Mouse (Mus musculus) frontal cortex, adult 2 months (tissue): ENCODE measurements around the gene Enox1. TPM values are rescaled to one million over a fixed set of nuclear protein-coding genes. Genes with fewer than 3 reads are reported as not detected.
"Not testable (repeated sequence)": the region's sequence is repeated elsewhere in the genome, so short reads cannot be mapped to it uniquely, and the experiment has no call there.

Experiments used
- DNase-seq, 2 experiments: peaks; one replicate each; pipeline ENCODE4 v3.0.0; 2022; ENCODE audit warnings: low spot score in 1 of 2; ENCODE audit errors: extremely low spot score in 1 of 2
- polyA plus RNA-seq: library from polyadenylated mRNA; depleted of rRNA; stranded (reverse); fragments of >200 nt; gene quantifications from 2 replicates; pipeline ENCODE4 v1.2.3, GENCODE M21; 2012; rRNA removed

Gene Enox1
- polyA plus RNA-seq = 18.7 and 23.8 TPM in 2 replicates

DNA sequence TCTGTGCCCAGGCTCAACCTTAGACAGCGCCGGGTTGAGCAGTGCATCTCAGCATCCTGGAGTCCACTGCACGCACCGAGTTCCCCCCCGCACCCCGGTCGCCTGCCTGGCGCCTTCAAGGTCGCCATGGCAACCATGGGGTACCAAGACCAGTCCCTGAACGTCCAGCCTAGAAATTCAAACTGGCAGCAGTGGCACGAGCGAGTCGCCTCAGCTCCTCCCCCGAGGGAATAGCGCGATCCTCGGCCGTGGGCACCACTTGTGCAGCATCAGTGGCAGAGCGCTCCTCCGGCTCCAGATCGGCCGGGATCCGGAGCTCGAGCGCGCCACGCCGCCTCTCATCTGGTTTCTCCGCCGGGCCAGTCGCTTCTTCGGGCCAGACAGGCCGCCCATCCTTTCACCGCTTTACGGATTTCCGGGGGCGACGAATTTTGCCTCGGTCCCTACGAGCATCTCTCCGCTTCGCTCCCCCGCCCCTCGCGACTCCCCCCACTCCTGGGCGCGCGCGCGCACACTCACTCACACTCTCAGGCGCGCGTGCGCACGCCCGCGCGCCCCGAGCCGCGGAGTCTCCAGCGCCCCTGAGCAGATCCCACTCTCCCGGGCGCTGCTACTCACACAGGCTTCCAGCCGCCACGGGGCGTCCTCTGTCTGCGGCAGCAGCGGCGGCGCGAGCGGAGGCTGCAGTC lies at the start of gene Enox1:
Enox1 (plus strand) TSS at position 542 of the 689 bp plus-strand sequence.
- peak; percentile 63 to 80 for DNase-seq

DNA sequence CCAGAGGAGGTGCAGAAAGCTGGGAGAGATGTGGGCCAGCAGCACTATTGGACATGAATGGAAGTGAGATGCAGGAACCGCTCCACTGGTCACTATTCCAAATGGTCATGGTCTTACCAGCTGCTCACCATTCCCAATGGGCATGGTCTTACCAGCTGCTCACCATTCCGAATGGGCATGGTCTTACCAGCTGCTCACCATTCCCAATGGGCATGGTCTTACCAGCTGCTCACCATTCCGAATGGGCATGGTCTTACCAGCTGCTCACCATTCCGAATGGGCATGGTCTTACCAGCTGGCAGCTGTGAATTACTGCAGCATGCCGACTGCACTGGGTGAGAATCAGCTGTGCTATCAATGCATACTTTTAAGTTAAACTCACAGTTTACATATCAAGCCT lies 45.9 kb upstream of the Enox1 start:
- not testable (repeated sequence) for DNase-seq

DNA sequence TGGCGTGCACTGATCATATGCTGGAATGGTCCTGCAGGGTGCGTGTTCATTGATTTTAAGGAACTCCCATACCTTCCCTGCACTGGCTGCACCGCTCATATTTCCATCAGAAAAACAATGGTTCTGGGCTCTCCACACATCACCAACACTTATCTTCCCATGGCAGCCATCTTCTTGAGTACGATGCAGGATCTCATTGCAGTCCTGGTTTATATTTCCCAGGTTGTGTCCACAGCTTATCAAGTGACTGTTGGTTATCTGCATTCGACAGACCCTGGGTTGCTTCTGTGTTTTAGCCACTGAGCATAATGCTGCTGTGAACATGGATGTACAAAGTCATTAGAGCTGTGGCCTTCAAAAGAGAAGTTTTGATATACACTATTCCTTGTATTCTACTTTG lies 26.0 kb upstream of the Enox1 start:
- DNase-seq = no peak

DNA sequence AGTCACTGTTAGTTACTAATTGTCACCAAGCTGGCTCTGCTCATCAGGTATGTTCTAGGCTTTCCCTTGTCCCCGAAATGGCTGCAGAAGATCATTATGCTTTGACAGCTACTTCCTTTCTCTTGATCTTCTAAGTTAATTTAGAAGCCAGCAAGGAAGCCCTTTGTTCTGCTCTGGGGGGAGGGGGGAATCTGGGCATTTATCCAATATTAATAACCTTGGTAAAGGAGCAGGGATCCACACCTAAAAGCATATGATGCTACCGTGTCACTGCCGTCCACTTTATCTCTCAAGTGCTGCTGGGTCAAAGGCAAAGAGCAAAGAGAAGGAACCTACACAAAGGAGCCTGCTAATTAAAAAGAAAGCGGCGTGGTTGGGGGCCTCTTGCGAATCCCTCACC lies 19.6 kb upstream of the Enox1 start:
- no peak for DNase-seq

DNA sequence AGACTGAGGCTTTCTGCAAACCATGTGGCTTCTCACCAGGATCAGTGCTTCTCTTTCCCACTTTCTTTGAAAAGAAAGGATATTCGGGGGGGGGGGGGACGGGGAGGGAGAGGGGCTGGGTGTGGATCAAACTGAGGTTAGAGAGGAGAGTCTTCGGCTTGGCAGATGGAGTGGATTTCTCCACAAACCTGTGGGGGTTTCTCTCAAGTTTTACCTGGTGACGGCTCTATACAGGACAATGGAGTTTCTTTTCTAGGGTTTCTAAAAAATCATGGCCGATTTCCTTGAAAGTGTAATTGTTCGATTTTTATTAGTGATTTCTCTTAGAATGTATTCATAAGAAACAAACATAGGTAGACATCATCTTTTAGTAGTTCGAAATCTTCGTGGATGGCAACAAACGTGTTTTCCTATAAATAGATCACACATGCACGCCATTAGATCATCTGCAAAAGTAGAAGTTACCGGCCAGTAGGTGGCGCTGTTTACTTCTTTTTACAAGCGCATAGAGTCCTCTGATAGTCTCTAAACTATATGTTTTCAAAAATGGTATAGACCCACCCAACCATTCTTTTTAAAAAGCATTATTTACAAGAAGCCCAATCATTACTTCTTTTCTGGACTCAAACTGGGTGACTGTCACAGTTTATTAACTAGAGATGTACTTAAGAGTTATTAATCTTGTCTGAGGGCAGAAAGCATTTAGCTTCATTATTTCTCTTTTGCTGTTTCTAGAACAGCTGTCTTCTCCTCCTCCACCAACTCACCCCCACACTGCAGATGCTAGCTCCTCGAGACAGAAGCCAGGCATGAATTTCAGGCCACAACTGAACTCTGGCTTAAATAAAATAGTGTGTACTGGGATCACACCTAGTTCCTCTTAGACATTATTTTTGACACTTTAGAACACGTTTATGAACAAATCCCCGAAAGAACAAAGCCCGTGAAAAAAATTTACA lies 15.0 kb upstream of the Enox1 start:
- peak; percentile 46 to 94 for DNase-seq

DNA sequence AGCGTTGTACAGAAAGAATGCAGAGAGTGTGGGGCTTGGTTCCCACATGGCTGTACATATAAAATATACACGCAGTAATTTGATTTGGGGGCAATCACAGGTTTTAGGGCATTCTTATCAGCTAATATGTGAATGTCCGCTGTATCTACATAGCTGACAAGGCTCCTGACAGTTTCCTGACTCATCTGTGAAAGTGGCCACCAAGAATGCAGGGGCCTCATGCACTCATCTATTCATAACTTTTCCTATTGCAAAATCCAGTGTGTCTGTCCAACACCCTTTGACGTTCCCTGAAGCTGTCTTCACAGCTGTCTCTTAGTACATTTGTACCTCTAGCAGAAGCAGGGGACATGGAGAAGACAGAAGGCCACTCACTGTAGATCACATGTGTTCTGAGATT lies 11.5 kb upstream of the Enox1 start:
- no peak for DNase-seq

DNA sequence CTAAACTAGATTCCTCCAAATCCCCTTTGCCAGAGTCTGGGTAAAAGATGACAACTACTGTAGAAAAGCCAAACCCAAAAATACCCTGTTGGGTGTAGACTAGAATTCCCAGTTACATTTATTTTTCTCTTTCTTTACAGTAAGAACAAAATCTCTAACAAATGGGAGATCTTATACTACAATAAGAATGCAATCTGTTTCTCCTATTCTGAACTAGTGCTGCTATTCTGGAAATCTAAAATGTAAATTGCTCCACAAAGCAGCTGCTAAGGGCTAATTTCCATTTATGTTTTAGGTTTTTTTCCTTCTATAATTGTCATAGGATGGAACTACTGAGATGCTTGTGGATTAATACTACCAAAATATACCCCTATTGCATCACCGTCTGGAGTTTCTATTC lies 8.9 kb upstream of the Enox1 start:
- DNase-seq = peak in 1 of 2 experiments; percentile 29

DNA sequence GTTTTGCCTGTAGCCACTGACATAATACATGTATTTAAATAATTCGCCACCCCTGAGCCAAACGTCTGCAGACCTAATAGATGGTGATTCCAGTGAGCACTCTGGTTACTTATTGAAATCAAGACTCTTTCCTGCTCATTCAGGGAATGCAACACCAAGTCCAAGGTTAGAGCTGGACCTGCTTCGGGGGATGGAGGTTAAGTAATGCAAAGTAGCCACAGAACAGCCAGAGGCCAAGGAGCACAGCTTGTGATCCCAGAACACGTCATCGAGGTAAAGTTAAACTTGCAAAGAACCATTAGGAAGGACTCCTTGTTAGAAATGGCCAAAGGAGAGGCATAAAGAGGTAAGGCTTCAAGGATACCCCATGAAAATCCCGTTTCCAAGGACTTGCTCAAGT lies 6.0 kb upstream of the Enox1 start:
- DNase-seq = no peak

DNA sequence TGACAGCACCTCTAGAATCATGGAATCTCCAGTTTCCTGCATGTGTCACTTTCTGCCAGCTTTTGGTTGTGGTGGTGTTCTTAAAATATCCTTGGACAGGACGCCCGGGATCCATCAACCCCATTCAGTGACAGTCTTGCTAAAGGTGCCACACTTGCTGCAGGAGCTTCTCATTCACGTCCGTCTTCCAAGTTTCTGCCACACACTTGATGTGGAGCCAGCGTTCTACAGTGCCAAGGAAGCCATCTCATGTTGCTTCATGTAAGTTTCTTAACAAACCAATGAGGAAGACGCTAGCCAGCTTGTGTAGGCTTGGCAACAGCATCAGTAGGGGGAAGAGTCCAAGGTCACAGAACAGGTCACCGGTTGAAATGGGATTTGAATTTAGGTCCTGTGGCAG lies 5.1 kb upstream of the Enox1 start:
- no peak for DNase-seq

DNA sequence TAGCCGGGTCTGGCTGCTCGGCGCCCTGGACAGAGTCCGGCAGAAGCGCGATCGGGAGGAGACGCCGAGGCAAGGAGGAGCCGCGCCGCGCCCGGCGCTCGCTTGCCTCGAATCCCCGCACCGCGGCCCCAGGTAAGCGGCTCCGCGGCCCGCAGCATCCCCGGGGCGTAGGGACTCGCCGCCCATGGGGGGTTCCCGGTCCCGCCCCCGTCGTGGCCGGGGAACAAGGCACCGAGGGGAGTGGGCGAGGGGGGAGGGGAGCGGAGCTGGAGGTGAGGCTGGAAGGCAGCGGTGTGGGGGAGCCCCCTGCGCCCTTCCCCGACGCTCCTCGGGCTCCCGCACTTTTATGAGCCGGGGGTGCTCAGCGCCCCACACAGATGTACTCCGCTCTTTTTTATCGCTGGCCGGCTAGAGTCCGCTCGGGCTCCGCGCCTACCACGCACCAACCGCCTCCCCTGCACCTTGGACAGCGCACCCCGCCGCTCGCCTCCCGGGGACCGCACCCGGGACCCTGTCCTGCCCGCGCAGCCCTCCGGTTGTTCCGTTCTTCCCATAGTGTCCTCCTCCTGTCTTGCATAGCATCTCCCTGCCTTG lies 445 bp downstream of the Enox1 start:
- no peak for DNase-seq

DNA sequence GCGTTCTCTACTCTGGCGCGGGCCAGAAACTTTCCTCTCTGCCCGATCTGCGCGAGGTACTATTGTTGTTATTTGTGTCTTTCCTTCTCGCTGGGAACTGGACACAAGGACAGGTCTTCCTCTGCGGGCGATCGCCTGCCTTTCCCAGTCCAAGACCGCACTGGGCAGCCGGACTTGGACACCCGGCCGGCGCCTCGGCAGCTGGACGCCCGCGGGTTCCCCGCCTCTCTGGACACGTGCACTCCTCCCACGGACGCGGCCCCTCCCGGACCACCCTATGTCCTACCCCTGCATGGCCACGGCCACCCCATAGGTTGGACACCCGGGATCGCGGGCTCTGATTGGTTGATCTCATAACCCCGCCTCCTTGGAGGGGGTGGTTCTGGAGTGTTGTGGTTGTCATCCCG lies 945 bp downstream of the Enox1 start:
- DNase-seq = peak; percentile 81 to 92

DNA sequence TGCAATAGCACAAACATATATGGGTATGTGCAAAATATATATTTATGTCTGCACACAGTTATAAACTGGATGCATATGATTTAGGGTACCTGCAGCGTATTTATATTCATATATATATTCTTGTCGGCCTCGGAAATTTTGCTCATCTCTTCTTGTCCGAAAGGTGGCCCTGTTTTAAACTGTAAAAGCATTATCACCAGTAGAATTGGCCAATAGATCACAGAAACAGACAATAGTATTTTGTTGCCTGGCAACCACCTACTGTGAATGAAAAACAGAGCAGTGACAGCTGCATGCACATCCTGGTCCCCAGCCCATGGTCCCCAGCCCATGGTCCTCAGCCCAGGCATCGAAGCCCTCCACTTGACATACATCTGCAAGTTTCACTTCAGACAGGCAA lies 2.8 kb downstream of the Enox1 start:
- no peak for DNase-seq

DNA sequence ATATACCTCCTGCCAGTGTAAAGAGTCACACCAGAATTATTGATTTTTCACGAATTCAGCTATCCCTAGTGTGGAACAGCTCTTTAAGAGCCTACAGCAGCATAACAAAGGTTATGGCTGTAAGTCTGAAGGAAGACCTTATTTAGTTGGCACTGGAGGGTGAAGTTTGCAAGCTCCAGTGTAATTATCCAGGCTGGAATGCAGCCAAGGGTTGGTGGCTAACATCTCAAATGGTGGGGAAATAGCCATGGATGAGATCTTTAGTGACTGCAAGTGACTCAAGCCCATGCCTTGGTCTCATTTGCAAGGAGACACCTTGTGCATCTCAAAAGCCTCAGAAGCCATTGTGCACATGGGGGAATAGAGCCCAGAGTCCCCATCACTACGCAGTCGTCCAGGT lies 5.9 kb downstream of the Enox1 start:
- no peak for DNase-seq

DNA sequence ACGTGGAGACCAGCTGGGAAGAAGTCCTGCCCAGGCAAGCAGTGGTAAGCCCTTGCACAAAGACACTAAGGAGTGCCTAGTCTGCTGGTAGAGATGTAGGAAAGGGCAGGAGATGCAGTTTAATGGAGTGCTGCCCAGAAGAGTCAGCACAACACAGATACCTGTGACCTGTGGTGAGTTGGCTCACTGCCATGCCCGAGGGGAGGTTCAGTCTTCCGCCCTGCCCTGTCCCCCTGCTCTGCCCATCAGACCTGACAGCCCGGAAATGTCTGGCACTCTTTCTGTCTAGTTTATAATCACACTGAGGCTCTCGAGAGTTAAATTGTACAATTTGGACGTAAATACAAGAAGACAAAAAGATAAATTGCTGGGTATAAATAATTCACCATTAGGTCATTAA lies 7.8 kb downstream of the Enox1 start:
- DNase-seq = no peak

DNA sequence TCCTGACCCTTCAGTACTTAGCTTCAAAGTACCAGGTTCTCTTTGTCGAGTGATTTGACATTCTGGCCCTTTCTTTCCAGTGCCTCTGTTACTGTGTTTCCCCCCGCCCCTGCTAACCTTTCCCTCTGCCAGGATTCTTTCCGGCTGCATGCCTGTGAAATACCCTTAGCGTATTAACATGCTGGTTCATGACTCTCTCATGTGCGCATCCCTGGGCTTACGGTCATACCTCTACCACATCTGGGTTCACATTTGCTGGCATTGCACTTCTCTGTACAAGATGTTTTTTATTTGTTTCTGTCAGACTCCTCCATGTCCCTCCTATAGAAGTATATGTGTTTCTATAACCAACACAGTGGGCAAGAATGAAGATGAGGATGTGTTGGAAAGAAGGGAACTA lies 11.6 kb downstream of the Enox1 start:
- DNase-seq = no peak

DNA sequence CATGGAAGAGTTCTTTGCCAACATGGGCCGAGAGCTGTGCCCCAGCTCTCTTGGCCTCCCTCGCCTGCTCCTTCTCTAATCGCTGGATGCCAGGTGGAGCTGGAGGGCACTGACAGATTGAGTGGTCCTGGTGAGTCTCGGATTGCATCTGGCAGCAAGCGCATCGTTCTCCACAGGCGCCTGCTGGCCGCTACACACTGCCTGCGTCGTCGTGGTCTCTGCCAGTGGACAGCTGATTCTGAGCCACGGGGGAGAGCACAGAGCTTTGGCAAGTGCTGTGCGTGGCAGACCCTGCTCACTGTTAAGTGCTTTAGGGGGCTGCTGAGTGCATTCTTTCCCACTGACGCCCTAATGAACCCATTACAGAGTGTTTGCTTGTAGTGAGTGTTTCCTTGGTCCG lies 17.9 kb downstream of the Enox1 start:
- no peak for DNase-seq

DNA sequence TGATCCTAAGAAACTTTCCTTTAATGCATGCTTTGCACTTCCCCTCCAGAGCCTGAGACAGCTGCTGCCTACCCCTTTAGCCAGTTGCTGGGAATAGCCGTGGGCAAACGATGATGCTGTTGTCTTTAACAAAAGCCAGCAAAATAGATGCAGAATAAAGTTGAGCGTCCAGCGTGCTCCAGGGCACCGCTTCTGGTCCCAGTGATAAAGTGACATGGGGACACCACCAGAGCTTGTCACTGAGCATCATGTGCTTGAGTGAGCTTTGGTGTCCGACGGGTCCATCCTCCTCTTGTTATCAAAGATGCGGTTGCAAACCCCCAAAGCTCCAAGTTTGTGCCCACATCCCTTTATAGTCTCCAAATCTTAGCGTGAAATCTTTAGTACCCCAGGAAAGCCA lies 18.4 kb downstream of the Enox1 start:
- DNase-seq = no peak

DNA sequence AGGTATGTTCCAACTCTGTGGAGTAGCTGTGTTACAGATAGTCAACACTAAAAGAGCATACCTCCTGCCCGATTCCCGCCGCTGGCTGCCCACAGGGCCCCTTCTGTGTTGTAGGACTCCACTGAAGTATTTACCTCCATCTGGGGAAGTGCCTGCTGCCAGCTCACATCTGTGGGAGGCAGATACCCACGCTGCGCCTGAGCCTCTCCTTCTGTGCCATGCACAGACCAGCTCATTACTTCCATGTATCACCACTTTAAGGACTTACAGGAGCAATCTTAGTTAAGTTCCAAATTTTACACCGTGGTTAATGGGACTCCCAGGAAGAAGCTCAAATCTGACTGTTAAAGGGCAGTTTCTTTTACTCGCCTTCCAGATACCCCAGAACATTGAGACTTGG lies 23.7 kb downstream of the Enox1 start:
- DNase-seq = peak in 1 of 2 experiments; percentile 68

DNA sequence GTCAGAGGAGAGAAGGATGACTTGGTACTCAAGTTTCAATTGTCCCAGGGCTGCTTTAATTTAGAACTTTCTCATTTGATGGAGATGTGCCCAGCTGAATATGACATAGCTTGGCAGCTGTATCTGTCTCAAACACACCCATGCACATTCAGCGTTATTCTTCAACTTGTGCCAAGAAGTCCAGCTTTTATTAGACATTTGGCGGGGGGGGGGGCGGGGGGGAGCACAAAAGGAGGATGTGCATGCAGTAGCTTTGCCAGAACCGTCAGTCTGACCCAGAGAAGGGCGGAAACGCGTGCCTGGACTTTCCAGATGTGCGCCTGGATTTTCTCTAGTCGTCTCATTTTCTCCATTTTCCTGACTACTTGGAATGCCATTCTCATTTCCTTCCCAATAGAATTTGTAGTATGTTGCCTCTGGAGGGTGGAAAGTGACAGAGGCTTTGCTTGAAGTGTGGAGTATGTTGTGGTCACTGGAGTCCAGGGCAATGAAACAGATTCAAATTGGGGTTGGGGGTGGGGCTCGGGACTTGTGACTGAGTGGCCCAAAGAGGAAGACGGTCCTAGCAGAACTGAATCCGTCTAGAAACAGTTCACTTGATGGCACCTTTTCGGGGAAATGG lies 24.3 kb downstream of the Enox1 start:
- no peak for DNase-seq

DNA sequence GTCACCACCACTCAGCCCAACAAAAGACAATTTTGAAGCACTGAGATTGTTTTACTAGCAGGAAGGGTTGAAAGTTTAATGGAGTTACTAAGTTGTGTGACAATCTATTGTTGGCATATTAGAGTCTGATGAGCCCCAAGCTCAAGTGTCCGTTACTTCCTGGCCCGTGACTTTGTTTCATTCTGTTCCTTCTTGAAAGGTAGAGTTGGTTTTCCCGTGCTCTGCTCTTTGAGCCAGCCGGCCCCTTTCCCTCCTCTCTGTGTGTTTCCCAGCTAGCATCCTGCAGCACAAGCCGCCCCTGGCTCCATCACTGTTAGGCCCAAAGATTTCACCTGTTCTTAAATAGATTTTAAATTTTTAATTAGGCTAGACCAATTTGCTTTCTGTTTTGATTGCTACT lies 26.9 kb downstream of the Enox1 start:
- no peak for DNase-seq

DNA sequence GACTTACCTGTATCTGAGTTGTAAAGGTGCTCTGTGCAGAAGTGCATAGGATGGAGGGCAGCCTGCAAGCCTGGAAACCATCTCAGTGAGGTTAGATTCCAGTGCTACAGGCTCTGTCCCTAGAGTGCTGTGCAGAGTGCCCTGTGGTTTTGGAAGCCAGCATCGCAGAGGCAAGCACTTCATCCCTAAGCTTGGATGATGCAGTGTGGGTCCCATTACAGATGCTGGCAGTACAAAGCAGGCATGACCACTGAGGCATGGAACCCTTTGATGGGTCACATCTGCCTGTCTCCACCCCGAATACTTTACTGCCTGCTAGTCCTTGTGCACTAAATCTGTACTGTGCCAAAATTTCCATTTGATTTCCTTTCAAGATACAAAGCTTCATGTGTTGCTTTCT lies 33.6 kb downstream of the Enox1 start:
- DNase-seq = no peak
